Mouse (Mus musculus) forebrain, embryonic 13.5 days (tissue): ENCODE data around the gene Vmn1r236. TPM values are rescaled to one million over a fixed set of nuclear protein-coding genes. Genes with fewer than 3 reads are reported as not detected.

ENCODE experiments used
- ATAC-seq: fragments of 200-750 bp; cut with Nextera tagmentation; 2 replicates; pipeline ENCODE4 v1.8.0; 2017
- H3K27ac ChIP-seq: fragments of 300-500 bp; sonication (generic); 2 replicates; pipeline ENCODE4 v1.5.1; 2015; ENCODE audit warnings: inconsistent platforms, mild to moderate bottlenecking, moderate library complexity
- H3K27me3 ChIP-seq: fragments of 300-500 bp; sonication (generic); 2 replicates; pipeline ENCODE4 v1.6.1; 2015; ENCODE audit warnings: mild to moderate bottlenecking, inconsistent platforms
- H3K36me3 ChIP-seq: fragments of 300-500 bp; sonication (generic); 2 replicates; pipeline ENCODE4 v1.6.1; 2015; ENCODE audit warnings: mild to moderate bottlenecking, inconsistent platforms; ENCODE audit not compliant: poor library complexity, severe bottlenecking
- H3K4me1 ChIP-seq: fragments of 300-500 bp; sonication (generic); 2 replicates; pipeline ENCODE4 v1.6.1; 2015; ENCODE audit warnings: inconsistent platforms
- H3K4me2 ChIP-seq: fragments of 300-500 bp; sonication (generic); 2 replicates; pipeline ENCODE4 v1.6.1; 2015; ENCODE audit warnings: inconsistent platforms, mild to moderate bottlenecking, moderate library complexity
- H3K4me3 ChIP-seq: fragments of 300-500 bp; sonication (generic); 2 replicates; pipeline ENCODE4 v1.5.1; 2015; ENCODE audit warnings: mild to moderate bottlenecking, inconsistent platforms
- H3K9ac ChIP-seq: fragments of 300-500 bp; sonication (generic); 2 replicates; pipeline ENCODE4 v1.6.1; 2015; ENCODE audit warnings: mild to moderate bottlenecking, inconsistent platforms
- H3K9me3 ChIP-seq: fragments of 300-500 bp; sonication (generic); replicated peaks from 2 replicates; pipeline ENCODE4 v1.6.1; 2016; ENCODE audit warnings: inconsistent platforms
- WGBS: fragments of 180-500 bp; shearing (Covaris S2); methylation state at CpG from one replicate; pipeline ENCODE4 v1.1.7; 2015; 5-methylcytosine and 5-hydroxymethylcytosine counted together
- microRNA-seq: library from miRNA; unstranded; fragments of <30 nt; microRNA quantifications from one replicate; pipeline ENCODE4, GENCODE M21; 2016
- polyA plus RNA-seq: library from polyadenylated mRNA; unstranded; fragments of >200 nt; fragmentation: Nextera tagmentation; extraction: Ambion mirVana; gene quantifications from 2 replicates; pipeline ENCODE4 v1.2.1, GENCODE M21; 2015

Vmn1r236 gene
- polyA plus RNA-seq, result not detected in 2 replicates

DNA sequence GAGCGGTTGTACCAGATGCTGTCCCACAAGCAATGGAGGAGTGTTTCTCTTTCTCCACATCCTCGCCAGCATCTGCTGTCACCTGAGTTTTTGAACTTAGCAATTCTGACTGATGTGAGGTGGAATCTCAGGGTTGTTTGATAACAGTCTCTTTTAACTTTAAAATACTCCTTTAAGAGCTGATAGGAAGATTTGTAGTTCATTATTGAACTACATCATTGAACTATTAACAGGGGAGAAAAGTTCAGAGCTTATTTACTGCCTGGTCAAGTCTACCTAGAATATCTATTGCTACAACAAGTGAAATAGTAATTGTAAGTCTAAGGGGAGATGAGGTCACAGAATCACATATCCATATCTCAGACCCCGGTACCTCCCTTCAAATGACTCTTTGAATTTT is at the start of gene Vmn1r236:
Gene Vmn1r236, plus strand, starts transcription at position 301 of the 400 bp plus-strand sequence.
- no peak for ATAC-seq
- Histone ChIP-seq H3K27me3 (no peaks in the 10 kb centered on the region), H3K27ac (no peak within 1 kb of the TSS), H3K4me3 (no peak within 1 kb of the TSS), H3K9ac (no peak within 1 kb of the TSS), H3K4me1 (no peaks in the 10 kb centered on the region), H3K4me2 (no peak within 1 kb of the TSS), H3K9me3 (peaks cover 15% of the 10 kb centered on the region; the same call in 1 of the 2 replicates), H3K36me3 (no peaks in the 10 kb centered on the region)
- 79% methylated on average over 3 of the region's 3 CpGs for WGBS

DNA sequence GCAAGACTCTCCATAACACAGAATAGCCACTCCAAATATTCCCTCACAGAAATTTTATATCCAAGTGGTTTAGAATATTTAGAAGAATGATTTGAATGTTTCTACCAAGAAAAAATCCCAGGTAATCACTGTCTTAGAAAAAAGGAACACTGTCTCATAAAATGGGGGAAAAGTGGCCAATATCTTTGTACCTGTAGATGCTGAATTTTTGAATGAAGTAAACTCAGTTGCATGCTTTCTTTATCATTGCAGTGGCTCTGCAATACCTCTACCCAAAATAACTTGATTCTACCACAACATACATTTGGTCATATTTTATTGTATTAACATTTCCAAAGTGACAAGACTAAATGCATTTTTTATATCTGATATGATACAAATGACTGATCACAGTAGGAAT is 26.6 kb upstream of the Vmn1r236 start, which contains the start of gene Vmn1r235:
Gene Vmn1r235, plus strand, starts transcription at position 301 of the 400 bp plus-strand sequence.
- Histone ChIP-seq H3K36me3 (no peaks in the 10 kb centered on the region), H3K4me1 (no peaks in the 10 kb centered on the region), H3K27ac (no peak within 1 kb of the TSS), H3K9ac (no peak within 1 kb of the TSS), H3K4me3 (no peak within 1 kb of the TSS), H3K4me2 (no peak within 1 kb of the TSS), H3K9me3 (no peaks in the 10 kb centered on the region), H3K27me3 (no peaks in the 10 kb centered on the region)
- ATAC-seq, result no peak

DNA sequence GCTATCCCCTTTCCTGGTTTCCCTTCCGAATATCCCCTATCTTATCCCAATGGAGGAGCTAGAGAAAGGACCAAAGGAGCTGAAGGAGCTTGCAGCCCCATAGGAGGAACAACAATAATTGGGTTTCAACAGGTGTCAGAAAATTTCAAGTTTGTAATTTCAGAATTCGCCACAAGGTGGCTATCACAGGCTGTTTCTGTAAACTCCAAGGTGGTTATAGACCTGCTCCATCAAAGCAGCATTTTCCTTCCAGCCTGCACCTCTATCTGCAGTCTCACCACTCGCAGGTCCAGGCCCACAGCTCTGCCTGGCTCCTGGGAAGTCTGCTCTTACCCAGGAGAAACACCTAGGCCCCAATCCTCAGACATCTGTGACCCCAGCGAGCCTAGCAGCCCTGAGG is 10.6 kb upstream of the Vmn1r236 start:
- WGBS, result 15% methylated on average over 4 of the region's 4 CpGs
- Histone ChIP-seq H3K4me1 (no peaks in the 10 kb centered on the region), H3K4me3 (no peak overlapping the region), H3K27me3 (no peaks in the 10 kb centered on the region), H3K36me3 (no peaks in the 10 kb centered on the region), H3K4me2 (no peak overlapping the region), H3K9me3 (0 out of 2 replicates have a peak, but pooled peaks cover 10% of the 10 kb centered on the region), H3K9ac (no peak overlapping the region), H3K27ac (no peak overlapping the region)
- no peak for ATAC-seq

DNA sequence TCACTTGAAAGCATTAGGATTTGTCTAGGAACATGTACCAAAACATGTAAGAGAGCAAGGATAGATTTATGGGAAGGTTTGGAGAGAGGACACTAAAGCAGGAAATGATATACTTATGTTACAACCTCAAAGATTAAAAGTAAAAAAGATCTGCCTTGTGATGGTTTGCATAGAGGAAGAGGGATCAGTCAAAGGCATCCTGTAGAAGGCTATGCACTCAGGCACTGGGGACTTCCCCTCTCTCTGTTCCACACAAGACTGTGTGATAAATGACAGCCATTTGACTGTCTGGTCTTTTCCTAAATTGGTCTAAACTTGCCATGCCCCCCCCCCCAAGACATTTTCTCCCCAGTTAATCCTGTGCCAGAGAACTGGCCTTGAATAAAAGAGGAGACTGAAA is 1.7 kb downstream of the Vmn1r236 start:
- Histone ChIP-seq H3K4me2 (no peak overlapping the region), H3K4me1 (no peaks in the 10 kb centered on the region), H3K27me3 (no peaks in the 10 kb centered on the region), H3K9me3 (peaks cover 16% of the 10 kb centered on the region; the same call in 1 of the 2 replicates), H3K36me3 (no peaks in the 10 kb centered on the region), H3K27ac (no peak overlapping the region), H3K9ac (no peak overlapping the region), H3K4me3 (no peak overlapping the region)
- ATAC-seq, result no peak

DNA sequence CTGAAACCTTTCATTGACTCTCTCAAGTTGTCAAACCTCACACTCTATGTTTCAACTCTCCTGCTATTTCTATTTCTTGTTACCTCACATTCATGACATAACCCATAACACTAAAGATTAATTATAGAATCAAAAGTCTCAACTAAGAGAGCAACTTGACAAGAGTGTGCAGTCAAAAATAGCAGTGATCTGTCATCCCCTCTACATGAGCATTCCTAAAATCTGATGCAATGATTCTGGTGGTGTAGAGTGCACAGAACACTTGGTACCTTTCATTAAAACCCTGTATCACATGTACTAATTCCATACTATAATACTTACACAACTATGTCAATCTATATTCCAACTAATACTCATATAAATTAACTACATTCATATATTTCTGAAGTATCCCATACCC is 7.0 kb downstream of the Vmn1r236 start:
- no peak overlapping the region for H3K4me2 ChIP-seq
- H3K4me3 ChIP-seq, result no peak overlapping the region

DNA sequence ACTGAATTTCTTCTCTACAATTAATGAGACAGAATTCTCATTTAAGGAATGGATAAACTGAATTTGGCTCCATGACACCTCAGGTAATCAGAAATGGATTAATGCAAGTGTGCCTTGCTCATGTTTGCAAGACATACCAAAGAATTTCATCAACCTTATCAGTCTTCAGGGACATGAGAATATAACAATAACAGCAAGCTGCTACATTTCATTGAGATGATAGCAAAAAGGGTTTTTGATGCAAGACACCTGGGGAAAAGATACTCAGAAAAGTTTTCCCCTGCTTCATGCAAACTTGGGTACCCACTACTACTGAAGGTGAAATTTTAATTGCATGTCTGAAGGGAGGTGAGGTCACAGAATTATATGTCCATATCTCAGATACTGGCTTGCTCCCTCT is 28.8 kb downstream of the Vmn1r236 start, which contains the start of gene Vmn1r237:
Gene Vmn1r237, plus strand, starts transcription at position 301 of the 400 bp plus-strand sequence.
- Histone ChIP-seq H3K36me3 (no peaks in the 10 kb centered on the region), H3K27ac (no peak within 1 kb of the TSS), H3K4me1 (no peaks in the 10 kb centered on the region), H3K9ac (no peak within 1 kb of the TSS), H3K4me3 (no peak within 1 kb of the TSS), H3K4me2 (no peak within 1 kb of the TSS), H3K27me3 (no peaks in the 10 kb centered on the region), H3K9me3 (0 out of 2 replicates have a peak, but pooled peaks cover 7% of the 10 kb centered on the region)
- ATAC-seq, result no peak

More for the DNA sequence above, 7.0 kb downstream of the Vmn1r236 start:
- H3K27me3 ChIP-seq, result no peaks in the 10 kb centered on the region
- no peaks in the 10 kb centered on the region for H3K4me1 ChIP-seq
- H3K36me3 ChIP-seq, result no peaks in the 10 kb centered on the region
- H3K9ac ChIP-seq, result no peak overlapping the region
- H3K27ac ChIP-seq, result no peak overlapping the region
- H3K9me3 ChIP-seq, result peaks cover 6% of the 10 kb centered on the region
- ATAC-seq, result no peak

Small RNA genes lying within 50 kb of the gene (microRNA-seq; reads per million reads assigned to microRNA genes)
- gene Gm26384, result not detected

Other genes starting within 250 kb of the Vmn1r236 start
- not detected in 2 replicates for gene Vmn1r234, start 56.9 kb upstream of the Vmn1r236 start, polyA plus RNA-seq
- gene Vmn1r235, start 26.5 kb upstream of the Vmn1r236 start, polyA plus RNA-seq, result not detected in 2 replicates
- gene Vmn1r237, start 28.9 kb downstream of the Vmn1r236 start, polyA plus RNA-seq, result not detected in 2 replicates
- gene Zfp677, start 100.8 kb downstream of the Vmn1r236 start, polyA plus RNA-seq, result 3.4 and 3.6 TPM in 2 replicates
- 3.6 and 3.9 TPM in 2 replicates for gene Zfp54, start 140.3 kb downstream of the Vmn1r236 start, polyA plus RNA-seq
- gene Zfp51, start 167.4 kb downstream of the Vmn1r236 start, polyA plus RNA-seq, result 13.1 and 15.2 TPM in 2 replicates
- 10.5 and 10.8 TPM in 2 replicates for gene Zfp53, start 206.1 kb downstream of the Vmn1r236 start, polyA plus RNA-seq